In genomic region chr1:128359554-128360376, GRCm38 (mm10) we compare ENCODE assay signal across 8 mouse cellular contexts. TPM values are rescaled to one million over a fixed set of nuclear protein-coding genes. Genes with fewer than 3 reads are reported as not detected.
DNase-seq lines count a peak whose midpoint lies in the region; ATAC-seq lines count a peak whose summit lies in the region.

Mcm6 (minus strand) TSS chr1:128359664.

- peak within 1 kb of the TSS; percentile 61 for H3K4me2 ChIP-seq in intestine, embryonic 14.5 days (ENCODE audit: low read length)

- 2% methylated on average over 38 of the region's 38 CpGs for WGBS in intestine, embryonic 14.5 days

- peak; percentile 88 to 89 for DNase-seq in adrenal gland, adult 18-20 months (ENCODE audit: low spot score in 2 of 2)
- peak; percentile 98 for DNase-seq in embryo, embryonic 11 days
- peak; percentile 90 for DNase-seq in gastrocnemius, postnatal 25 days
- DNase-seq in intestine, embryonic 14.5 days (ENCODE audit: low spot score) = peak; percentile 94
- DNase-seq in left cerebral cortex, postnatal 14 days (ENCODE audit: low spot score in 2 of 2) = peak; percentile 94 to 95
- DNase-seq in mesoderm, embryonic 11.5 days (ENCODE audit: low read depth, low spot score) = peak; percentile 96
- DNase-seq in right cerebral cortex, postnatal 36 days (ENCODE audit: low spot score in 2 of 2) = peak; percentile 90 to 91
- DNase-seq in yolk sac, embryonic 10.5 days (ENCODE audit: low spot score) = peak; percentile 96

- peak within 1 kb of the TSS; percentile 86 for H3K4me3 ChIP-seq in intestine, embryonic 14.5 days (ENCODE audit: low read depth, low read length)

- H3K27me3 ChIP-seq in intestine, embryonic 14.5 days (replicated peaks; ENCODE audit: control insufficient read depth, insufficient read depth, low read length) = no peaks in the 10 kb centered on the region

- H3K9ac ChIP-seq in intestine, embryonic 14.5 days (ENCODE audit: low read length) = peak within 1 kb of the TSS; percentile 86

- H3K36me3 ChIP-seq in intestine, embryonic 14.5 days (ENCODE audit: control insufficient read depth, insufficient read depth, low read length) = peaks cover 49% of the 10 kb centered on the region

- no peaks in the 10 kb centered on the region for H3K9me3 ChIP-seq in intestine, embryonic 14.5 days (ENCODE audit: control insufficient read depth, low read length)

- H3K27ac ChIP-seq in intestine, embryonic 14.5 days (ENCODE audit: low read depth) = peak within 1 kb of the TSS; percentile 95

- H3K4me1 ChIP-seq in intestine, embryonic 14.5 days (replicated peaks; ENCODE audit: control insufficient read depth, insufficient read depth, low read length) = peaks cover 18% of the 10 kb centered on the region

- intact Hi-C loops in left cerebral cortex, postnatal 14 days (cut with DNase I) = no loop called here

- peak; percentile 98 for ATAC-seq in intestine, embryonic 14.5 days (replicated peaks; ENCODE audit: low FRiP score, low TSS enrichment, low read depth)

RNA-seq across cellular contexts. Expression of gene Mcm6, which starts in this region (rescaled TPM):
- total RNA-seq in adrenal gland, adult 18-20 months (2021) = 10 to 100 TPM in 1 of 2 experiments, 1 to 10 TPM in 1; 9.9 to 12.9 TPM
- total RNA-seq in gastrocnemius, postnatal 25 days (2021) = 1 to 10 TPM; 3.2 to 6.2 TPM
- 284 and 298 TPM in 2 replicates for polyA plus RNA-seq in intestine, embryonic 14.5 days (2014; fragmentation: Nextera tagmentation; extraction: Ambion mirVana)
- total RNA-seq in left cerebral cortex, postnatal 14 days (2021) = 10 to 100 TPM in 1 of 2 experiments, 1 to 10 TPM in 1; 7.1 to 10.3 TPM

Comparison
In these comparisons a context has a peak if more than half of its experiments do, and no peak if none do; other contexts are left out.
1. Peak in every context shown above with its lines: DNase-seq, ATAC-seq, H3K4me3 ChIP-seq and H3K27ac ChIP-seq.